Mouse (Mus musculus): ENCODE measurements around the gene Krt17. TPM values are rescaled to one million over a fixed set of nuclear protein-coding genes. Genes with fewer than 3 reads are reported as not detected.

The Krt17 gene
- polyA plus RNA-seq, 1 experiment, result 0.04 TPM

DNA sequence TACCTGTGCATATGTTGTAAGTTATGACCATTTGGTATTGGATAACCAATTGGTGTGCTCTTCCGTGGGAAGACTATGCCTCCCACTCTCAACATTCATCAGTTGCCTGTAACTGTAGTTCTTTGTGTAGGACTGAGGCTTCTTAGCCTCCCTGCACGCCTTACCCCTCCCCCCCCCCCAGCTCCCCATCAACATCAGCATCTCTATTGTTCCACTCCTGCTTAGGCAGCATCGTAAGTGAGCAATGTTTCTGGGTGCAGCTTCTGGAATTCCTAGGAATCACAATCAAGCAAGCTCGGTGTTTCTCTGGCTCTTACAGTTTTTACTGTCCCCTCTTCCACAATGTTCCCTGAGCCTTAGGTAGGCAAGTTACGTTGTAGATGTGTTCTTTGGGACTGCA lies 14.6 kb upstream of the Krt17 start:
- TF ChIP-seq MYOD1 (IDR thresholded peaks at IDR 0.05; ENCODE audit: control insufficient read depth, insufficient read length, low read depth) (no peak), CTCF (IDR thresholded peaks at IDR 0.05; ENCODE audit: control insufficient read depth, insufficient read depth, insufficient read length) (no peak), USF1 (IDR thresholded peaks at IDR 0.05; ENCODE audit: low read depth) (no peak), MAX (IDR thresholded peaks at IDR 0.05) (no peak), FOSL1 (IDR thresholded peaks at IDR 0.05; ENCODE audit: insufficient read depth, low read length, poor library complexity, severe bottlenecking) (no peak), MYOG (IDR thresholded peaks at IDR 0.05; ENCODE audit: control insufficient read depth, extremely low read depth, insufficient read length) (no peak), CEBPB (IDR thresholded peaks at IDR 0.05; ENCODE audit: low read depth) (no peak)
- Histone ChIP-seq H3K79me2 (ENCODE audit: control insufficient read depth, insufficient read depth) (no peaks in the 10 kb centered on the region), H3K79me3 (ENCODE audit: low read depth) (no peaks in the 10 kb centered on the region), H3K4me3 (ENCODE audit: insufficient read depth, poor library complexity, severe bottlenecking) (no peak overlapping the region), H3K27me3 (ENCODE audit: control insufficient read depth, insufficient read depth, insufficient read length) (no peaks in the 10 kb centered on the region), H3K36me3 (ENCODE audit: control insufficient read depth, insufficient read depth) (no peaks in the 10 kb centered on the region), H3ac (ENCODE audit: control insufficient read depth, insufficient read length, low read depth) (no peak overlapping the region)

DNA sequence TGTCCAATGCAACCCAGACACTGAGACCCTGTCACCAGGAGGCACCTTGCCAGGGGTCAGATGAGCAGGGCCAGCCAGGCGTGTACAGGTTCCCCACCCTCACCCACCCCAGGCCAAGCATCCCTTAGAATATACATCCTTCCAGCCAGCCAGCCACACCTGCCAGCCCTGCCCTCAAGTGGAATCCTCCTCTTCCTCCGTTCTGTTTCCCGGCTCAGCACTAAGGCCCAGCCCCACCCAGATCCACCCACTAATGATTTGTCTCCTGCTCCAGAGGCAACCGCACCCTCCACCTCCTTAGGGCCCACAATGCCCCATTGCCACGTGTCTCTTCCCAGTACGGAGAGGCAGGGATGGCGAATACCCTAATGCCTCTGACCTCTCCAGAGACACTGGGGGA lies 13.9 kb upstream of the Krt17 start:
- no peak overlapping the region for H3ac ChIP-seq (ENCODE audit: control insufficient read depth, insufficient read length, low read depth)
- no peak overlapping the region for H3K4me3 ChIP-seq (ENCODE audit: insufficient read depth, poor library complexity, severe bottlenecking)
- TF ChIP-seq CEBPB (IDR thresholded peaks at IDR 0.05; ENCODE audit: low read depth), result no peak
- TF ChIP-seq MAX (IDR thresholded peaks at IDR 0.05), result no peak
- no peaks in the 10 kb centered on the region for H3K27me3 ChIP-seq (ENCODE audit: control insufficient read depth, insufficient read depth, insufficient read length)
- no peaks in the 10 kb centered on the region for H3K79me3 ChIP-seq (ENCODE audit: low read depth)
- no peaks in the 10 kb centered on the region for H3K36me3 ChIP-seq (ENCODE audit: control insufficient read depth, insufficient read depth)
- no peaks in the 10 kb centered on the region for H3K79me2 ChIP-seq (ENCODE audit: control insufficient read depth, insufficient read depth)

DNA sequence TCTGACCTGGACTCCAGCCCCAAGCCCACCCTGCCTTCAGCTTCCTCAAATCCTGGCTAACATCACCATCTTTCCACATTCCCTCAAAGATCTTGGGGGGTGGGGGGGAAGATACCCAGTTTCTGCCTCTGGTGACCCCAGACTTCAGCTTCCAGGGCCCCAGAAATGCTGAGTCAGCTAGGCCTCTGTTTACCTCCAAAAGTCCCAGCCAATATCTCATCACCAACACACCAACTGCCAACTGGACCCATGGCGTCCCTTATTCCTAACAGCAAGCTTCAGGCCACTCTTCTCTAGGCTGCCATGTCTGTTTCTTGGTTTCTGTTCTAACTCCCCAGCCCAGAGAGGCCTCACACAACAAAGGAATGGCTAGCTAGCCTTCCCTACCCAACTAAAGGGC lies 11.0 kb upstream of the Krt17 start:
- TF ChIP-seq FOSL1 (IDR thresholded peaks at IDR 0.05; ENCODE audit: insufficient read depth, low read length, poor library complexity, severe bottlenecking) (no peak), MYOG (IDR thresholded peaks at IDR 0.05; ENCODE audit: control insufficient read depth, extremely low read depth, insufficient read length) (no peak), CEBPB (IDR thresholded peaks at IDR 0.05; ENCODE audit: low read depth) (no peak), USF1 (IDR thresholded peaks at IDR 0.05; ENCODE audit: low read depth) (no peak), CTCF (IDR thresholded peaks at IDR 0.05; ENCODE audit: control insufficient read depth, insufficient read depth, insufficient read length) (no peak), MAX (IDR thresholded peaks at IDR 0.05) (no peak), MYOD1 (IDR thresholded peaks at IDR 0.05; ENCODE audit: control insufficient read depth, insufficient read length, low read depth) (no peak)

DNA sequence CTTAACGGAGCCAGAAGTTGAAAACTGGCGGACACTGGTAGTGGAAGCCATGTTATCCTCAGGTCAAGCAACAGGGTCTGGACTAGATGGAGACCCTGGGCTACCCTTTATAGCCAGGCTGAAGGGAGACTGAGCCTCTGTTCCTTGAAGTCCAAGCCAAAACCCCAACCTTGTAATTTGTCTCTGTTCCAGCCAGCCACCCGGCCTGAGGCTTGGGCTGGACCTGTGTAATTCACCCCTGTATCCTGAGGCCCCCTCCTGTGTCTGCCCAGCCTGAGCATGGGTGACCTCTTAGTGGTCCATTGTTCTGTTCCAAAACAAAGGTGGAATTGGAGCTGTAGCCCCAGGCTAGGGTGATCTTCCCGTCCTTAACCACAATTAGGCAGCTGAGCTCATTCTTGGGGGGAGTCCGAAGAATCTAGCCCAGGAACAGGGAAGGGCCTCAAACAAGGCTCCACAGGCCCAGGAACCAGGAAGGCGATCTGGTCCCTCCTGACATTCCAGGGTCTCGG lies 9.0 kb upstream of the Krt17 start, which contains the start of gene Krt42:
Gene Krt42, minus strand, starts transcription at position 51 of the 512 bp plus-strand sequence.
- no peak within 1 kb of the TSS for H3K4me3 ChIP-seq (ENCODE audit: insufficient read depth, poor library complexity, severe bottlenecking)
- no peak for TF ChIP-seq FOSL1 (IDR thresholded peaks at IDR 0.05; ENCODE audit: insufficient read depth, low read length, poor library complexity, severe bottlenecking)
- TF ChIP-seq MAX (IDR thresholded peaks at IDR 0.05), result no peak
- no peak for TF ChIP-seq USF1 (IDR thresholded peaks at IDR 0.05; ENCODE audit: low read depth)
- TF ChIP-seq CEBPB (IDR thresholded peaks at IDR 0.05; ENCODE audit: low read depth), result no peak
- no peak for TF ChIP-seq CTCF (IDR thresholded peaks at IDR 0.05; ENCODE audit: control insufficient read depth, insufficient read depth, insufficient read length)
- TF ChIP-seq MYOG (IDR thresholded peaks at IDR 0.05; ENCODE audit: control insufficient read depth, extremely low read depth, insufficient read length), result no peak
- TF ChIP-seq MYOD1 (IDR thresholded peaks at IDR 0.05; ENCODE audit: control insufficient read depth, insufficient read length, low read depth), result no peak
- no peaks in the 10 kb centered on the region for H3K79me2 ChIP-seq (ENCODE audit: control insufficient read depth, insufficient read depth)
- no peak within 1 kb of the TSS for H3ac ChIP-seq (ENCODE audit: control insufficient read depth, insufficient read length, low read depth)
- H3K36me3 ChIP-seq (ENCODE audit: control insufficient read depth, insufficient read depth), result no peaks in the 10 kb centered on the region
- peaks cover 4% of the 10 kb centered on the region for H3K27me3 ChIP-seq (ENCODE audit: control insufficient read depth, insufficient read depth, insufficient read length)
- H3K79me3 ChIP-seq (ENCODE audit: low read depth), result no peaks in the 10 kb centered on the region

More for the DNA sequence above, 11.0 kb upstream of the Krt17 start:
- Histone ChIP-seq H3K79me3 (ENCODE audit: low read depth) (no peaks in the 10 kb centered on the region), H3K36me3 (ENCODE audit: control insufficient read depth, insufficient read depth) (no peaks in the 10 kb centered on the region), H3ac (ENCODE audit: control insufficient read depth, insufficient read length, low read depth) (no peak overlapping the region), H3K4me3 (ENCODE audit: insufficient read depth, poor library complexity, severe bottlenecking) (no peak overlapping the region), H3K27me3 (ENCODE audit: control insufficient read depth, insufficient read depth, insufficient read length) (no peaks in the 10 kb centered on the region), H3K79me2 (ENCODE audit: control insufficient read depth, insufficient read depth) (no peaks in the 10 kb centered on the region)

DNA sequence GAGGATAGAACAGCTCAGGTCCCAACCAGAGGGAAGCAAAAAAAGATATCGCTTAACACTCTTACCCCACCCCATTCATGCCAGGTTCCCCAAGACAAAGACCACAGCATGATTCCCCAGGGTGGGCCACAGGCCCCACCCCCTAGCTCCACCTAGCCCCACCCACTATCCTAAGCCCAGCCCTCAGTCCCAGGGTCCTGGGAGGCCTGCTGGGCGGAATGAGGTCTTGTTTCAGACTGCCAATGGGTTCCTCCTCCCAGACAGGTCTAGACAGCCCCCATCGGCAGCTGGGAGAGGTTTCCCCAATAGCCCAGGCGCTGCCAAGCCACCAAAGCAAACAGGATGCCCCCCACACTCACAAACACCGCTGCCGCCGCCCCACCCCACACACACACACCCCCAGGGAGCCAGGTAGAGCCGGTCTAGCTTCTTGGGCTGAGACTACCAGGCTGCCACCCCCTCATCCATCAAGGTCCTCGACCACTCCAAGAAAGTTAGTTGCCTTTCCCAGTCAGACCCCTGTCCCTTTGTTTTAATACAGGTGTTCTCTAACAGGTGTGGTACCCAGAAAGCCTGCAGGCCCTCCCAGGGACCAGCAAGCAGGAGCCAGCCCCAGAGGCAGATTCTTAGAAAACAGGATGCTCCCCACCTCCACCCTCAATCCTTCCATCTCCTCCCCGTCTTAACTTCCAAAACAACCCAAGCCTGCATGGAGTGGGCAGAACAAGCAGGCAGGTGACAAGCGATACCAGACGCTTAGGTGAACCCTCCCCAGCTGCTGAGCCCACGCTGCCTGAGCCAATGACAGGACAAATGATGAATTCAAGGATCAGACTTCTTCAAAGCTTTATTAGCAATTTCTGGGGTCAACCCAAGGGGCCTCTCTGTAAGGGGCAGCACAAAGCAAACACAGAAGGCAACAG lies 1.5 kb upstream of the Krt17 start:
- Histone ChIP-seq H3ac (ENCODE audit: control insufficient read depth, insufficient read length, low read depth) (no peak overlapping the region), H3K79me2 (ENCODE audit: control insufficient read depth, insufficient read depth) (no peaks in the 10 kb centered on the region), H3K27me3 (ENCODE audit: control insufficient read depth, insufficient read depth, insufficient read length) (peaks cover 12% of the 10 kb centered on the region), H3K79me3 (ENCODE audit: low read depth) (no peaks in the 10 kb centered on the region), H3K36me3 (ENCODE audit: control insufficient read depth, insufficient read depth) (no peaks in the 10 kb centered on the region), H3K4me3 (ENCODE audit: insufficient read depth, poor library complexity, severe bottlenecking) (no peak overlapping the region)
- TF ChIP-seq MYOG (IDR thresholded peaks at IDR 0.05; ENCODE audit: control insufficient read depth, extremely low read depth, insufficient read length), result no peak
- TF ChIP-seq USF1 (IDR thresholded peaks at IDR 0.05; ENCODE audit: low read depth), result no peak
- TF ChIP-seq MAX (IDR thresholded peaks at IDR 0.05), result no peak
- TF ChIP-seq CEBPB (IDR thresholded peaks at IDR 0.05; ENCODE audit: low read depth), result no peak
- no peak for TF ChIP-seq FOSL1 (IDR thresholded peaks at IDR 0.05; ENCODE audit: insufficient read depth, low read length, poor library complexity, severe bottlenecking)
- TF ChIP-seq MYOD1 (IDR thresholded peaks at IDR 0.05; ENCODE audit: control insufficient read depth, insufficient read length, low read depth), result no peak
- TF ChIP-seq CTCF (IDR thresholded peaks at IDR 0.05; ENCODE audit: control insufficient read depth, insufficient read depth, insufficient read length), result no peak

Data from C2C12 (cell line).